Mouse (Mus musculus): ENCODE results near the gene Slc26a8. TPM values are rescaled to one million over a fixed set of nuclear protein-coding genes. Genes with fewer than 3 reads are reported as not detected.

Gene Slc26a8
- polyA plus RNA-seq, 1 experiment from 2014 or later = 0.74 TPM

DNA sequence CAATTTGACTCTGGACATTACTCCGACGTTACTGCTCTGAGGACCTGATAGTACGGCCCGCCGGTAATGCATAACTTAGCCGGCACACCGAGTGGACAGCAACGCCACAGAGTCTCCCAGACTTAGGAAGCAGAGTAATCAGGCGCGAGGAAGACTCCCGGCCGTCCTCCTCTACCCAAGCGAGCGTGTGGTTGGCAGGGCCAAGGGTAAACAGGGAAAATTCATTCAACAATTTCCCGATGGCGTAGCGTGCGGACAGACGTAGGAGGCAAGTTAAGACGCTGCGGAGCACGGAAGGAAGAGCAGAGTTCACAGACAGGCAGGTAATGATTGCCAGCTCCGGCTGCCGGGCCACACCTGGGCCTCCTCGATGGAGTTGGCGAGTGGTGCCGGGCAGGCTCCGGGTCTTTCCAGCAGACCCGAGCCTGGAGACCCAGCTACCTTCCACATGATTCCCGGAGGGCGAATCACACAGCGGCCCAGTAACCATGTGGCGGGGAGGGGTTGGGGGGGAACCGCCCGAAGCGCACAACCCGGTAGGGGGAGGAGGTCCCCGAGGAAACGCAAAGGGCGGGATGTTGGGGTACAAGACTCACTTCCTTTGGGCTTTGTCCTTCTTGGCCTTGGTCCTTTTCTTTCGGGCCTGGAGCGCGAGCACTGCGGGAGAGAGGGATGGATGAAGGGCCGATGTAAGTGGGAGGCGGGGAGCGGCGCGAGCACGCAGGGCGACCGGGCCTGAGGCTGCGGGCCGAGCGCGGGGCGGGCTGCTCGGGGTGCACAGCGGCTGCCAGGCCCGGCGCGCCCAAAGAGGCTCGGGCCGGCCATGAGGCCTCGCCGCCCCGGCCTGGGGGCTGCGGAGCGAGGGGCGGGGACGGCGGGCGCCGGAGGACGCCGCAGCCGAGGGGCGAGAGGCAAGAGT, 68.4 kb downstream of the Slc26a8 start:
- Histone ChIP-seq H3K27ac (ENCODE audit: low read length) (peak overlapping the region; percentile 82), H3K9ac (ENCODE audit: low read length) (peak overlapping the region; percentile 94), H3K4me2 (ENCODE audit: low read depth, low read length) (peak overlapping the region; percentile 76), H3K4me3 (ENCODE audit: low read length) (peak overlapping the region; percentile 97), H3K36me3 (ENCODE audit: control insufficient read depth, insufficient read depth, low read length) (peaks cover 7% of the 10 kb centered on the region), H3K4me1 (replicated peaks; ENCODE audit: control insufficient read depth, insufficient read depth, low read length) (peaks cover 10% of the 10 kb centered on the region), H3K27me3 (ENCODE audit: control insufficient read depth, insufficient read depth, low read depth, low read length) (no peaks in the 10 kb centered on the region), H3K9me3 (ENCODE audit: control insufficient read depth, low read length) (no peaks in the 10 kb centered on the region)
- peak; percentile 84 for ATAC-seq (ENCODE audit: low read depth)
- under 1% methylated on average over 65 of the region's 78 CpGs for WGBS

DNA sequence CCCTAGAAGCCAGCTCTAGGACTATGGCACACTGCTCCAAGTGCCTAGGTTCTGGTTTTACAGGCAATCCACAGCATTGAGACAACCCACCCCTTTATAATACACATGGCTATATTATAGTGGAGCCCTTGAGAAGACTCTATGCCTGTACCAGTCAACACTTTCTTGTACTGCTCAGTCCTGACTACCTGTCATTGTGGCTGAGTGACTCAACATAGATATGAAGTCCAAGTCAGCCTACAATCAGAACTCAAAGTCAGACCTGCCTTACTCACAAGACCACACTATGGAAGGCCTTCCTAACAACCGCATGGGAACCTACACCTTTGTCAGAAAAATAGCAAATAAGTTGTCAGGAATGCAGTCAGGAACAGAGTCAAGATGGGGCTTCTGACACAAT, 71.3 kb downstream of the Slc26a8 start:
- Histone ChIP-seq H3K27ac (ENCODE audit: low read length) (no peak overlapping the region), H3K9ac (ENCODE audit: low read length) (no peak overlapping the region), H3K4me2 (ENCODE audit: low read depth, low read length) (no peak overlapping the region), H3K36me3 (ENCODE audit: control insufficient read depth, insufficient read depth, low read length) (peaks cover 11% of the 10 kb centered on the region), H3K27me3 (ENCODE audit: control insufficient read depth, insufficient read depth, low read depth, low read length) (no peaks in the 10 kb centered on the region), H3K4me1 (replicated peaks; ENCODE audit: control insufficient read depth, insufficient read depth, low read length) (peaks cover 10% of the 10 kb centered on the region), H3K9me3 (ENCODE audit: control insufficient read depth, low read length) (no peaks in the 10 kb centered on the region), H3K4me3 (ENCODE audit: low read length) (no peak overlapping the region)
- 98% methylated on average over 1 of the region's 1 CpGs for WGBS
- no peak for ATAC-seq (ENCODE audit: low read depth)

DNA sequence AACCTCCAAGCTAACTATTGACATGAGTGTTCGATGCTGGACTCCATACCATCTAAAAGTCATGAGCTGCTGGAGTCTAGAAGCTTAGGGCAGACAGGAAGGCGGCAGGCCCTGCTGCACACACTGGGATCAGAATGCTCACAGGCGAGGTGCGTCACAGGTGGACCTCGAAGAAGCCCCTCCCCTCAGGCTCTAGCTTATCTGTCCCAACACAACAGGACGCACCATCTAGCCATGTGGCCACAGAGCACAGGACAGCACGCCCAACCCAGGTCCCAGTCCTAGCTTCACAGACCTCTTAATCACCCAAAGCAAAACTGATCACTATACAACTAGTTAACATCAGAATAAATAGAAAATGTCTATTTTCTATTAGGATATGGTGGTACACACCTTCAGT, 71.9 kb downstream of the Slc26a8 start:
- Histone ChIP-seq H3K36me3 (ENCODE audit: control insufficient read depth, insufficient read depth, low read length) (peaks cover 11% of the 10 kb centered on the region), H3K9ac (ENCODE audit: low read length) (no peak overlapping the region), H3K27ac (ENCODE audit: low read length) (no peak overlapping the region), H3K4me3 (ENCODE audit: low read length) (no peak overlapping the region), H3K4me1 (replicated peaks; ENCODE audit: control insufficient read depth, insufficient read depth, low read length) (peaks cover 10% of the 10 kb centered on the region), H3K9me3 (ENCODE audit: control insufficient read depth, low read length) (no peaks in the 10 kb centered on the region), H3K4me2 (ENCODE audit: low read depth, low read length) (no peak overlapping the region), H3K27me3 (ENCODE audit: control insufficient read depth, insufficient read depth, low read depth, low read length) (no peaks in the 10 kb centered on the region)
- WGBS = 78% methylated on average over 7 of the region's 7 CpGs
- ATAC-seq (ENCODE audit: low read depth) = no peak

DNA sequence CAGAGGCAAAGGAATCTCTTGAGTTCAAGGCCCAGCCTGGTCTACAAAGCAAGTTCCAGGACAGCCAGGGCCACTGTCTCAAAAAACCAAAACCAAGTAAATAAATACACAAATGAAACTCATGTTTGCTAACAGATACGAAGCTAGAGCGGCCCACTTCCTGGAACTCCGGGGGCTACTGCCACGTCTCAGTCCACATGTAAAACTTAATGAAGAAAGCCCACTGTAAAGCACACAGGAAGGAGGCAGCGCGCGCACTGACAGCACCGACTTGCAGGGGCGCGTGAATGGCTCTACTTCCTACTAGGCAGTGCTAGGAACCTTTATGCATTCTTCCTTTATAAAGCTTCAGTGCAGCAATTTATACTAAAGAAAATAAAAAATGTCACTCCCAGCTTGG, 72.4 kb downstream of the Slc26a8 start:
- WGBS = 81% methylated on average over 10 of the region's 10 CpGs

DNA sequence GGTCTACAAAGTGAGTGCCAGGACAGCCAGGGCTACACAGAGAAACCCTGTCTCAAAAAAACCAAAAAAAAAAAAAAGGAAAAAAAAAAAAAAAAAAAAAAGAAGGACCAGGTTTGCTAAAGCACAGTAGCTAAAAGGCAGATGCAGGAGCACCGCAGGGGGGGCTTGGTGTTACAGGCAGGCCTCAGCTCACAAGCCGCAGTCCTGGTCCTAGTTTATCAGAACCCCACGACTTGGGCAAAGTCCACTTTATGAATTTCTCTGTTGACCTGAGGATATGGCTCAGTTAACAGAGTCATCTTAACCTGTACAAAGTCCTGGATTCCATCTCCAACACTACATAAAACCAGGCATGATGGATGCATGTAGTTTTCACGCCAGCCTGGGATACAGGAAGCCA, 74.7 kb downstream of the Slc26a8 start:
- H3K4me1 ChIP-seq (replicated peaks; ENCODE audit: control insufficient read depth, insufficient read depth, low read length) = no peaks in the 10 kb centered on the region
- WGBS = 94% methylated on average over 4 of the region's 4 CpGs
- H3K9me3 ChIP-seq (ENCODE audit: control insufficient read depth, low read length) = no peaks in the 10 kb centered on the region
- no peak for ATAC-seq (ENCODE audit: low read depth)
- H3K27me3 ChIP-seq (ENCODE audit: control insufficient read depth, insufficient read depth, low read depth, low read length) = no peaks in the 10 kb centered on the region
- H3K27ac ChIP-seq (ENCODE audit: low read length) = no peak overlapping the region
- H3K4me2 ChIP-seq (ENCODE audit: low read depth, low read length) = no peak overlapping the region
- H3K4me3 ChIP-seq (ENCODE audit: low read length) = no peak overlapping the region
- no peak overlapping the region for H3K9ac ChIP-seq (ENCODE audit: low read length)
- peaks cover 11% of the 10 kb centered on the region for H3K36me3 ChIP-seq (ENCODE audit: control insufficient read depth, insufficient read depth, low read length)

More for the DNA sequence above, 72.4 kb downstream of the Slc26a8 start:
- no peak overlapping the region for H3K27ac ChIP-seq (ENCODE audit: low read length)
- no peak for ATAC-seq (ENCODE audit: low read depth)
- no peak overlapping the region for H3K4me2 ChIP-seq (ENCODE audit: low read depth, low read length)
- no peaks in the 10 kb centered on the region for H3K9me3 ChIP-seq (ENCODE audit: control insufficient read depth, low read length)
- no peak overlapping the region for H3K9ac ChIP-seq (ENCODE audit: low read length)
- no peak overlapping the region for H3K4me3 ChIP-seq (ENCODE audit: low read length)
- H3K4me1 ChIP-seq (replicated peaks; ENCODE audit: control insufficient read depth, insufficient read depth, low read length) = peaks cover 10% of the 10 kb centered on the region
- peaks cover 11% of the 10 kb centered on the region for H3K36me3 ChIP-seq (ENCODE audit: control insufficient read depth, insufficient read depth, low read length)
- no peaks in the 10 kb centered on the region for H3K27me3 ChIP-seq (ENCODE audit: control insufficient read depth, insufficient read depth, low read depth, low read length)

DNA sequence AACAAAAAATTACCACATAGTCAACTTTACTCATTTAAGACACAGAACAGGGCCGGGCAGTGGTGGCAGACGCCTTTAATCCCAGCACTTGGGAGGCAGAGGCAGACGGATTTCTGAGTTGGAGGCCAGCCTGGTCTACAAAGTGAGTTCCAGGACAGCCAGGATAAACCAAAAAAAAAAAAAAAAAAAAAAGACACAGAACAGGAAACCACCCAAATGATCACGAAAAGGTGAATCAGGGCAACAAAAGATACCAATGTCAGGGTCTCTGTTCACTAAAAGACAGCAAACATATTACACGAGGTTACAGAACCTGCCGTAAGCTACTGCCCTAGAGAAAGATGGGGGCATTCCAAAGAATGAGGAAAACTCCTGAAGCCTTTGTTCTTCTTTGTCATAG, 76.9 kb downstream of the Slc26a8 start:
- H3K9ac ChIP-seq (ENCODE audit: low read length) = no peak overlapping the region
- 77% methylated on average over 6 of the region's 6 CpGs for WGBS
- no peak overlapping the region for H3K4me2 ChIP-seq (ENCODE audit: low read depth, low read length)
- no peaks in the 10 kb centered on the region for H3K4me1 ChIP-seq (replicated peaks; ENCODE audit: control insufficient read depth, insufficient read depth, low read length)
- ATAC-seq (ENCODE audit: low read depth) = no peak
- peaks cover 7% of the 10 kb centered on the region; the same call in 1 of the 2 replicates for H3K36me3 ChIP-seq (ENCODE audit: control insufficient read depth, insufficient read depth, low read length)
- H3K4me3 ChIP-seq (ENCODE audit: low read length) = no peak overlapping the region
- H3K9me3 ChIP-seq (ENCODE audit: control insufficient read depth, low read length) = no peaks in the 10 kb centered on the region
- H3K27ac ChIP-seq (ENCODE audit: low read length) = no peak overlapping the region
- H3K27me3 ChIP-seq (ENCODE audit: control insufficient read depth, insufficient read depth, low read depth, low read length) = no peaks in the 10 kb centered on the region

DNA sequence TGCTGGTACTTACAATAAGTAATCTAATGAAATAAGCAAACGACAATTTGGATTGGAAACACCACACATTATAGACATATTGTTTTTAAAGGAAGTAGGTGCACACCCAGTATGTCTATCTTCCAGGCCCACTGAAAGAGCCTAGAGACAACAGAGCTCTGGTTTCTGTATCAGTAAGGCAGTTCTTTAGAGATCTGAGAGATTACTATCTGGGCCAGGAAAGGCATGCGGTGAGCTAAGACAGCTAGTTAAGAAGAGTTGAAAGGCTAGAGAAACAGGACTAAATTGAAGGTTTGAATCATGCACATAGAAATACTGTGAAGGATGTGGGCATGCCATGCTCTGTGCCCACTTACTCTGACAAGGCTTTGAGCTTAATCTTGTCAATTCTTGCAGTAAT, 77.4 kb downstream of the Slc26a8 start:
- ATAC-seq (ENCODE audit: low read depth) = no peak
- Histone ChIP-seq H3K4me3 (ENCODE audit: low read length) (no peak overlapping the region), H3K27me3 (ENCODE audit: control insufficient read depth, insufficient read depth, low read depth, low read length) (no peaks in the 10 kb centered on the region), H3K4me2 (ENCODE audit: low read depth, low read length) (no peak overlapping the region), H3K4me1 (replicated peaks; ENCODE audit: control insufficient read depth, insufficient read depth, low read length) (no peaks in the 10 kb centered on the region), H3K36me3 (ENCODE audit: control insufficient read depth, insufficient read depth, low read length) (peaks cover 10% of the 10 kb centered on the region; the same call in 1 of the 2 replicates), H3K9me3 (ENCODE audit: control insufficient read depth, low read length) (no peaks in the 10 kb centered on the region), H3K9ac (ENCODE audit: low read length) (no peak overlapping the region), H3K27ac (ENCODE audit: low read length) (no peak overlapping the region)
- 73% methylated on average over 2 of the region's 2 CpGs for WGBS

DNA sequence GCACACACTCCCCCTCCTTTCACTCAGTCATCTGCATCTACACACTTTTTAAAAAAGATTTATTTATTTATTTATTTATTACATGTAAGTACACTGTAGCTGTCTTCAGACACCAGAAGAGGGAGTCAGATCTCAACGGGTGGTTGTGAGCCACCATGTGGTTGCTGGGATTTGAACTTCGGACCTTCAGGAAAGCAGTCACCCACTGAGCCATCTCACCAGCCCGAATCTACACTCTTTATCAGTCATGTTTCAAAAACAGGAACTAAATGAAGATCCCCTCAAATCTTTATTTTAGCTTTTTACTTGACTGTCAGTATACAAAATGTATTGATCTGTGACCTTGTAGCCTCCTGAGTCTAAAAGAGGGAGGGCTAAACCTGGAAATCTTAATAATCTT, 80.5 kb downstream of the Slc26a8 start:
- Histone ChIP-seq H3K4me3 (ENCODE audit: low read length) (no peak overlapping the region), H3K27me3 (ENCODE audit: control insufficient read depth, insufficient read depth, low read depth, low read length) (no peaks in the 10 kb centered on the region), H3K9me3 (ENCODE audit: control insufficient read depth, low read length) (no peaks in the 10 kb centered on the region), H3K4me2 (ENCODE audit: low read depth, low read length) (no peak overlapping the region), H3K36me3 (ENCODE audit: control insufficient read depth, insufficient read depth, low read length) (peaks cover 18% of the 10 kb centered on the region), H3K4me1 (replicated peaks; ENCODE audit: control insufficient read depth, insufficient read depth, low read length) (no peaks in the 10 kb centered on the region), H3K9ac (ENCODE audit: low read length) (no peak overlapping the region), H3K27ac (ENCODE audit: low read length) (no peak overlapping the region)
- no peak for ATAC-seq (ENCODE audit: low read depth)
- 75% methylated on average over 3 of the region's 3 CpGs for WGBS

DNA sequence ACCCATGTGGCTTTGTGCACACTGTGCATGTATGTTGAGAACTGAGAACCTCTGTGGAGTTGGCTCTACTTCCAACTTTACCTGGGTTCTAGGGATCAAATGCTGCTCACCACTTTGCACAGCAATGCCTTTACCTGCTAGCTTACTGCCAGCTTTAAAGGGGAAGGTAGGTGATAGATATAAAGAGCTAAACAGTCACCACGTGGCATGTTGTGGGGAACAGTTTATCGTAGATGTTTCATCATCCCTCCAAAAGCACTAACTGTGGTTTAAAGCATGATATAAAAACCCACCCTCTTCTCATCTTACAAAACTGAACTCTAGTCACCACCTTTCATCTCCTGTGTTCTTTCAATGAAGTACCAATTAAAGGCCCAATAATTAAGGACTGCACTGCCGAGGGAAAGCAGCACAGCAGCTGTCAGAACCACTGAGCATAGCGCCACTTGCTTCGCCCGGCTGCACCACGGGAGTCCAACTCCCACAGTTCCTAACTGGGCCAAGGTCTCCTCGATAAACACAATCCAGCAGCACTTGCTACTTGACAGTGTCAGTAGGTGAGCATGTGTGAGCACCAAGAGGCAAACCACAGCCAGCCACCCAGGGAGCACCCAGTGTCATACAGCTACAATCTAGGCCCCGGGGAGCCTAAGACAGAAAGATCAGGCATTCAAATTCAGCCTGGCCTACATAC, 88.3 kb downstream of the Slc26a8 start:
- Histone ChIP-seq H3K4me1 (replicated peaks; ENCODE audit: control insufficient read depth, insufficient read depth, low read length) (no peaks in the 10 kb centered on the region), H3K27me3 (ENCODE audit: control insufficient read depth, insufficient read depth, low read depth, low read length) (no peaks in the 10 kb centered on the region), H3K36me3 (ENCODE audit: control insufficient read depth, insufficient read depth, low read length) (peaks cover 51% of the 10 kb centered on the region), H3K9me3 (ENCODE audit: control insufficient read depth, low read length) (no peaks in the 10 kb centered on the region), H3K4me2 (ENCODE audit: low read depth, low read length) (no peak overlapping the region), H3K4me3 (ENCODE audit: low read length) (no peak overlapping the region), H3K27ac (ENCODE audit: low read length) (no peak overlapping the region), H3K9ac (ENCODE audit: low read length) (no peak overlapping the region)
- no peak for ATAC-seq (ENCODE audit: low read depth)
- WGBS = 88% methylated on average over 9 of the region's 9 CpGs

All from lung, embryonic 16.5 days (tissue).